Comparison of ENCODE assay signal across 7 mouse cellular contexts in the genomic region with DNA sequence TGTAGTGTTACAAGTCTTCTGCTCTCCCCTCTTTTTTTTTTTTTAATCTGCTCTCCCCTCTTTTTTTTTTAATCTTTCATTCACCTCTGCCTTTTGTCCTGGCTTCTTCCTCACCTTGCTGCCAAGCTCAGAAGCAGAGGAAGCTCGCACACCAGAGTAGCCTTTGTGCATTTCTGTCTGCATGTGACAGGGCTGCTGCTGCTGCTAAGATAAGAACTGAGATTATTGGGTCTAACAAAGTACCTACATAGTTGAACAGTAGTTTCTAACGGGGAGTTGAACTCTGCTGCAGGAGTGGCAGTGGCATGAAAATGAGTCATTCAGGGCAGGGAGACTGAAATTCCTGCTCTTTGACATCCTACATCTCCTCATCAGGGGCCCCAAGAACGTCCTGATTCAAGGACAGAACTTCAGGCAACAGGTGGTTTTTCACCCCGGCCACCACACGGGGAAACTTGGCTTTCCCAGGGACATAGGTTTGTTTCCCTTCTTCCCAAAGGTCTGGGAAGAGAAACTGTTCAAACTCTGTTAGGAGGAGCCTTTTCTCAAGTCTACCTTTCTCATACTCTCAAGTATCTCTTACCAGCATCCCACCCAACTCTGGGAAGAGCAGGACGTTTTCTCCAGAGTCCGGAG. TPM values are rescaled to one million over a fixed set of nuclear protein-coding genes. Genes with fewer than 3 reads are reported as not detected.
DNase-seq lines count a peak whose midpoint lies in the region; ATAC-seq and TF ChIP-seq lines count a peak whose summit lies in the region.

No protein-coding gene starts in this region.

- no peak overlapping the region for H3K27ac ChIP-seq in lung, postnatal 0 days (ENCODE audit: low read length)
- H3K27ac ChIP-seq in hindbrain, embryonic 11.5 days (ENCODE audit: low read depth, low read length): peak overlapping the region; percentile 99
- peak overlapping the region; percentile 98 for H3K27ac ChIP-seq in midbrain, embryonic 15.5 days

- TF ChIP-seq CTCF in lung, postnatal 0 days (IDR thresholded peaks at IDR 0.05): no peak

- H3K27me3 ChIP-seq in lung, postnatal 0 days (replicated peaks; ENCODE audit: insufficient read depth, low read length): no peaks in the 10 kb centered on the region
- no peaks in the 10 kb centered on the region for H3K27me3 ChIP-seq in hindbrain, embryonic 11.5 days (ENCODE audit: control insufficient read depth, insufficient read depth, low read length)
- H3K27me3 ChIP-seq in midbrain, embryonic 15.5 days (replicated peaks): no peaks in the 10 kb centered on the region

- H3K9ac ChIP-seq in lung, postnatal 0 days (replicated peaks; ENCODE audit: low read depth): no peak overlapping the region
- H3K9ac ChIP-seq in hindbrain, embryonic 11.5 days (ENCODE audit: low read depth, low read length): peak overlapping the region; percentile 97
- H3K9ac ChIP-seq in midbrain, embryonic 15.5 days: peak overlapping the region; percentile 92

- H3K36me3 ChIP-seq in lung, postnatal 0 days (ENCODE audit: insufficient read depth, low read length): no peaks in the 10 kb centered on the region
- H3K36me3 ChIP-seq in hindbrain, embryonic 11.5 days (ENCODE audit: control insufficient read depth, insufficient read depth, low read length): no peaks in the 10 kb centered on the region
- no peaks in the 10 kb centered on the region for H3K36me3 ChIP-seq in midbrain, embryonic 15.5 days (replicated peaks)

- H3K4me2 ChIP-seq in lung, postnatal 0 days (replicated peaks; ENCODE audit: low read depth, low read length): peak overlapping the region; percentile 99; the same call in 1 of the 2 replicates
- peak overlapping the region; percentile 81 for H3K4me2 ChIP-seq in hindbrain, embryonic 11.5 days (replicated peaks; ENCODE audit: low read depth, low read length)
- H3K4me2 ChIP-seq in midbrain, embryonic 15.5 days: peak overlapping the region; percentile 87

- DNase-seq in lung, postnatal 0 days (ENCODE audit: low spot score): no peak
- no peak for DNase-seq in lung, postnatal 4 days
- DNase-seq in cerebellum, adult 8-10 months: peak; percentile 48
- DNase-seq in hindbrain, embryonic 11.5 days (ENCODE audit: low spot score): no peak
- no peak for DNase-seq in right cerebral cortex, adult 2 months (ENCODE audit: low spot score in 2 of 2)
- no peak for DNase-seq in adrenal gland, adult 18-20 months (ENCODE audit: low spot score in 2 of 2)

- ATAC-seq in lung, postnatal 0 days: no peak
- ATAC-seq in hindbrain, embryonic 11.5 days (ENCODE audit: low FRiP score): no peak
- no peak for ATAC-seq in midbrain, embryonic 15.5 days (replicated peaks)

- H3K4me1 ChIP-seq in lung, postnatal 0 days (ENCODE audit: insufficient read depth, low read depth, low read length): peaks cover 7% of the 10 kb centered on the region; the same call in 1 of the 2 replicates
- H3K4me1 ChIP-seq in hindbrain, embryonic 11.5 days (replicated peaks; ENCODE audit: control insufficient read depth, insufficient read depth, low read length): no peaks in the 10 kb centered on the region
- peaks cover 31% of the 10 kb centered on the region for H3K4me1 ChIP-seq in midbrain, embryonic 15.5 days

- peak overlapping the region; percentile 80; the same call in 1 of the 2 replicates for H3K4me3 ChIP-seq in lung, postnatal 0 days (ENCODE audit: low read depth, low read length)
- H3K4me3 ChIP-seq in hindbrain, embryonic 11.5 days (ENCODE audit: low read depth, low read length): peak overlapping the region; percentile 87
- peak overlapping the region; percentile 61 for H3K4me3 ChIP-seq in midbrain, embryonic 15.5 days

- no peaks in the 10 kb centered on the region for H3K9me3 ChIP-seq in lung, postnatal 0 days (ENCODE audit: low read length)
- H3K9me3 ChIP-seq in hindbrain, embryonic 11.5 days (ENCODE audit: control insufficient read depth, low read length): no peaks in the 10 kb centered on the region
- H3K9me3 ChIP-seq in midbrain, embryonic 15.5 days: no peaks in the 10 kb centered on the region

- TF ChIP-seq EP300 in lung, postnatal 0 days (IDR thresholded peaks at IDR 0.05): no peak

- 11% methylated on average over 7 of the region's 7 CpGs for WGBS in lung, postnatal 0 days
- WGBS in hindbrain, embryonic 11.5 days: 3% methylated on average over 7 of the region's 7 CpGs
- 2% methylated on average over 7 of the region's 7 CpGs for WGBS in midbrain, embryonic 15.5 days

RNA-seq across cellular contexts. Expression of gene Kat6b, which starts 17.2 kb away (rescaled TPM):
- polyA plus RNA-seq in lung, postnatal 0 days (2015; fragmentation: Nextera tagmentation; extraction: Ambion mirVana): 5.3 and 6.1 TPM in 2 replicates
- 16.5 and 24.0 TPM in 2 replicates for polyA plus RNA-seq in hindbrain, embryonic 11.5 days (2014; fragmentation: Nextera tagmentation; extraction: Ambion mirVana)
- polyA plus RNA-seq in midbrain, embryonic 15.5 days (2015; fragmentation: Nextera tagmentation; extraction: Ambion mirVana): 22.9 and 23.7 TPM in 2 replicates
- total RNA-seq in adrenal gland, adult 18-20 months (2021): 10 to 100 TPM; 31.3 to 32.2 TPM
